Mouse (Mus musculus): ENCODE results near the gene Rnase11.
"Not testable (repeated sequence)": the region's sequence is repeated elsewhere in the genome, so short reads cannot be mapped to it uniquely, and the experiment has no call there.

Gene Rnase11

DNA sequence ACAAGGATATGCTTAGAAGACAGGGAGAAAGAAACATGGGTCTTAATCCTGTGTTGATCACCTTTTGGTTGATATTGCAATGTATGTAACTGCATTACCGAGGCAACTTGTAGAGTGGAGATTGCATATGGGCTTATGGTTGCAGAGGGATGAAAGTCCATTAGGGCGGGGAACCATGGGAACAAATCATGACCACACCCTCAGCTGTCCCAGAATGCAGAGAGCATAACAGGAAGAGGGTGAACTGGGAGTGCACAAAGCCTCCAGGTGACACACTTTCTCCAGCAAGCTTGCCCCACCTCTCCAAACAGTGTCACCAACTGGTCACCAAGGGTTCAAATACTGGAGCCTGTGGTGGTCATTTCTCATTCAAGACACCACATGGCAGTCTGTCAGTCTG is 31.1 kb upstream of the Rnase11 start:
- no peak for DNase-seq (ENCODE audit: low read depth, low spot score)

GRCm38 (mm10) chr14:51079180-51079579 is 29.2 kb upstream of the Rnase11 start:
- DNase-seq (ENCODE audit: low read depth, low spot score), result no peak

GRCm38 (mm10) chr14:51074335-51074734 is 24.4 kb upstream of the Rnase11 start, which contains the start of gene Olfr750:
Gene Olfr750, minus strand, starts transcription at chr14:51074435.
- DNase-seq (ENCODE audit: low read depth, low spot score), result no peak

- DNase-seq (ENCODE audit: low read depth, low spot score), result no peak
These were observed 19.7 kb upstream of the Rnase11 start for GRCm38 (mm10) chr14:51069617-51070016.

DNA sequence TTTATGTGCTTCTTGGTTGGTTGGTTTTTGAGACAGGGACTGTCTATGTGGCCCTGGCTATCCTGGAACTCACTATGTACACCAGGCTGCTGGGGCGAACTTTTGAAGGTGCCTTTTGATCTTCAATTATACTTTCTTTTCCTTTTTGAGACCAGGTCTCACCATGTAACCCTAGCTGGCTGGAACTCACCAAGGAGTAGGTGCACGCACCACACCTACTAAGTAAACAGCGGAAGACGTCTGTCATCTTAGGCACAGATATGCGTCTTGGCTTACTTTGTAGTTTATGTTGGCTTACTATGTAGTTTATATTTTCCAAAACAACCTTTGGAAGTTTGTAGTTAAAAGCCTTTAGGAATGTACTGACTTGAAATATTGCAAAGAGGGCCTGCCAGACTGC is 19.0 kb upstream of the Rnase11 start:
- DNase-seq (ENCODE audit: low read depth, low spot score), result no peak

DNA sequence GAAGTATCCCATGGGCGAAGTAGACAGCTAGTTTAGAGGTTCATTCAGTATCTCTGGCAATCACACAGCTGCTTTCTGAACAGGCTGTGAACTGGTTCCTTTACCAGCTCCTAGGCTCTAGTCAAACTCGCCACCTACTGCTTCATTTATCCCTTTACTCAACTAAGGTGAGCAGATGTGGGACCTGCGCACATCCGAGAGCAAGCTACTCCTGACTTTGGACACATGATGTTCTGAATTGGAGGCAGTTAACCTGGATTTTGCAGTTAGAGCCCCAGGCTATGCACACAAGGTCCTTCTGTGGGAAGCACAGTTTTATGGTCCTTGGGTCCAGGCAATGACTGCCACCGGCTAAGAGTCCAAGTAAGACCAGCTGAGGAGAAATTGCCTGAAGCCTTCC is 10.8 kb upstream of the Rnase11 start:
- DNase-seq (ENCODE audit: low read depth, low spot score), result no peak

GRCm38 (mm10) chr14:51057401-51057831 is 7.5 kb upstream of the Rnase11 start, which contains the start of gene Rnase12:
Gene Rnase12, minus strand, starts transcription at chr14:51057661.
- DNase-seq (ENCODE audit: low read depth, low spot score), result no peak

DNA sequence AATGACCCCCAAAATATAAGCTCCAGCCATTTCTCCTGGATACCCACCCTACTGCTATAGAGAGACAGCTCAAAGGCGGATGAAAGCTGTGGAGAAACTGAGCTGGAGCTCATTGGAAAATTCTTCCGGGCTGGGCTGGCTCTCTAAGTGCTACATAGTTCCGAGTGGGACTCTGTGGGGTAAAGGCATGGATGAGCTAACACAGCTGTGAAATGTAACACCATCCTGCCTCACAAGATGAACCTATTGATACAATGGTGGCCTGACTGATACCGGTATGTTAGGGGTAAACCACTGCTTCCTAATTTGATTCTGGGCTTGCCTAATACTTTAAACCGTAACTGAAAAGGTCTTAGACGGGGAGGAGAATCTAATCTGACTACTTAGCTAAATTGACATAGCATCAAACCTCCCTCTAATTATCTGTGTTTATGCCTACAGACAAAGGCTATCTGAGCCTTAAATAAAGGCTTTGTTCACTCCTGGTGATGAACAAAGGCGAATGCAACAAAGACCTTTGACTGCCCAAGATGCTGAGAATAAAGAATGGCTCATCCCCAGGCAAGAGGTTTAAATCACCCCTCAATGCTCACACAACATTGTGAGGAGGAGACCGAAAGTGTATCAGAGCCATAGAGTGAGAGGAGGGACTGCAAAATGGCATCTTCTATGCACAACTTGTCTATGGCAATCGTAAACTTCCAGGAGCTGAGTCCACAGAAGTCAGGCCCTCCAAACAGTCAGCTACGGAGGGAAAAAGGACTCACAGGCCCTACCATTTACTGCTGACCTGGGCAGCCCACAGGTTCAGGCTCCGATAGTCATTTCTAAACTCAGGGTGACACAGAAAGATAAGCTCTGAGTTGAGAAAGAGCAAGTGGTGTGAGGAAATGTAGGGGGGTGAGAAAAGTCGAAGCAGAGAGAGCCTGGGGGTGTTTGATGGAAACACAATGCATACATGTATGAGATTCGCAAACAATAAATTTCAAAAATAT is 4.6 kb upstream of the Rnase11 start:
- no peak for DNase-seq (ENCODE audit: low read depth, low spot score)

DNA sequence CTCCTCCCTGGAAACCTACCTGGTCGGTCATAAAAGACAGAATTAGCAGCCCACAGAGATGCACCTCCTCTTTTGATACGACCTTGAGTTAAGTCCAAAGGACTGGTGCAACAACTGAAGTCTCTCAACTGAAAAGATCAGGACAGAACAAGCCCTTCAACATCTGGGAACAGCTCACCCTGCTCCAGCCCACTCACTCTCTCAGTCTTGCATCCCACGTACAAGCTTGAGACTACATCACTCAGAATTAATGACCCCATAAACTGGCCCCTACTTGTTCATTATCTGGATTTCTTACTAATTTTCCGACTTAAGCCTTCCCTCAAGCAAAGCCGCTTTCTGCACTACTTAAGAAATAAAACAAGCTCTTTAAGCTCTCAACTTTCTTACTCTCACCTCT is 3.2 kb upstream of the Rnase11 start:
- no peak for DNase-seq (ENCODE audit: low read depth, low spot score)

DNA sequence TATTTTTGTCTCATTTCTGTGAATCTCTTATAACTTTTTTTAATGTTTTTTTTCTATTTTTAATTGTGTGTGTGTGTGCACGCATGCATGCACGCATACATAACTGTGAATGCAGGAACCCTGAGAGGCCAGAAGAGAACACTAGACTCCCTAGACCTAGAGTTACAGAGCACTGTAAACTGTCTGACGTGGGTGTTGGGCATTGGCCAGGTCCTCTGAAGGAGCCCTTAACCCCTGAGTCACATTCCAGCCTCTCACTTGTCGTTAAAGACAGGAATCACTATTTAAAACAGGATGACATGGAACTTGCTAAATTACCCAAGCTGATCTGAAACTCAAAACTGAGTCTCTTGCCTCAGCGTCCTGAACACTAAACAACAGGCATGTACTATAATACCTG is 2.0 kb upstream of the Rnase11 start:
- DNase-seq (ENCODE audit: low read depth, low spot score), result no peak

- no peak for DNase-seq (ENCODE audit: low read depth, low spot score)
These were observed 2.1 kb downstream of the Rnase11 start for GRCm38 (mm10) chr14:51047846-51048245.

GRCm38 (mm10) chr14:51041769-51042168 is 8.2 kb downstream of the Rnase11 start, which contains the start of gene Rnase9:
Gene Rnase9, minus strand, starts transcription at chr14:51041869.
- DNase-seq (ENCODE audit: low read depth, low spot score), result no peak

GRCm38 (mm10) chr14:51036214-51036613 is 13.7 kb downstream of the Rnase11 start:
- DNase-seq (ENCODE audit: low read depth, low spot score), result no peak

- no peak for DNase-seq (ENCODE audit: low read depth, low spot score)
These were observed 14.8 kb downstream of the Rnase11 start for GRCm38 (mm10) chr14:51035206-51035605.

DNA sequence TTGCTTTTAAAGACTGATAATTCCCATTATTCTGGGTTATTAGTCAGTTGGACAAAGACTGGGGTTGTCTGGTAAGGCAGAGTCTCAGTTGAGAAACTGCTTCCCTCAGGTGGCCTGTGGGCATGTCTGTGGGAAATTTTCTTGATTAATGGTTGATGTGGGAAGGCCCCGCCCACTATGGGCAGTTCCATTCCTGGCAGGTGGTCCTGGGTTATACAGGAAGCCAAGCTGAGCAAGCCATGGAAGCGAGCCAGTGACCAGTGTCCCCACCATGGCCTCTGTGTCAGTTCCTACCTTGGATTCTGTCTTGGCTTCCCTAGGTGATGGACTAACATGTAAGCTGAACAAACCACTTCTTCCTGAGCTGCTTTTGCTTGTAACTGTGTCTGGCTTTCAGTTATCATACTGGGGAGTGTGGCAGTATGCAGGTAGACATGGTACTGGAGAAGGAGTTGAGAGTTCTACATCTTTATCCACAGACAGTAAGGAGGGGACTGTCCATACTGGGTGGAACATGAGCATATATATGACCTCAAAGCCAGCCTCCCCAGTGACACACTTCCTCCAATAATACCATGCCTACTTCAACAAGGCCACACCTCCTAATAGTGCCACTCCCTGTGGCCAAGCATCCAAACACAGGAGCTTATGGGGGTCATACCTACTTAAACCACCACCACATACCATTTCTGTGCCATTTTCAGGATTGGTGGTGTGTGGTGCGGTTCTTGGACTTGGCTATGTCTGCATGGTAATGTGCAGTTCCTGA is 22.4 kb downstream of the Rnase11 start:
- DNase-seq (ENCODE audit: low read depth, low spot score), result no peak

- DNase-seq (ENCODE audit: low read depth, low spot score), result peak; percentile 14
These were observed 23.4 kb downstream of the Rnase11 start for GRCm38 (mm10) chr14:51026391-51027133.

DNA sequence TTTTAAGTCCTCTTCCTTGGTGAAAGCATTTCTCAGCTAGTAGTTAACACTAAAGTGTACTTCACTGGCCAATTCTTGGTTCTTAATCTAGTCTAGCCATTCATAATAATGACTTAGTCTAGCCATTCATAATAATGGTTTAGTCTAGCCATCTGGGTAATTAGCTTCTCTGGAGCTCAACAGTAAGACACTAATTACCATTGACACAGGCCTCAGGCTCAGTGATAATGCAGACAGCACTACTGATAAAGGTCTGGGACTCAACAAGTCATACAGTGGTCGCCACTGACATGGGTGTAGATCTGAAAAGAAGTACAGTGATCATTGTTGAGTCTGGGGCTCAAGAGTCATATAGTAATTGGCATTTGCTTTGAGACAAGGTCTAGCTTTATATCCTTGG is 25.1 kb downstream of the Rnase11 start:
- DNase-seq (ENCODE audit: low read depth, low spot score), result no peak

GRCm38 (mm10) chr14:51023457-51023856 is 26.5 kb downstream of the Rnase11 start:
- DNase-seq (ENCODE audit: low read depth, low spot score), result no peak

- DNase-seq (ENCODE audit: low read depth, low spot score), result no peak
These were observed 32.7 kb downstream of the Rnase11 start for GRCm38 (mm10) chr14:51017256-51017655.

- no peak for DNase-seq (ENCODE audit: low read depth, low spot score)
These were observed 34.2 kb downstream of the Rnase11 start for GRCm38 (mm10) chr14:51015780-51016179.

GRCm38 (mm10) chr14:51014724-51015123 is 35.2 kb downstream of the Rnase11 start:
- DNase-seq (ENCODE audit: low read depth, low spot score), result not testable (repeated sequence)

DNA sequence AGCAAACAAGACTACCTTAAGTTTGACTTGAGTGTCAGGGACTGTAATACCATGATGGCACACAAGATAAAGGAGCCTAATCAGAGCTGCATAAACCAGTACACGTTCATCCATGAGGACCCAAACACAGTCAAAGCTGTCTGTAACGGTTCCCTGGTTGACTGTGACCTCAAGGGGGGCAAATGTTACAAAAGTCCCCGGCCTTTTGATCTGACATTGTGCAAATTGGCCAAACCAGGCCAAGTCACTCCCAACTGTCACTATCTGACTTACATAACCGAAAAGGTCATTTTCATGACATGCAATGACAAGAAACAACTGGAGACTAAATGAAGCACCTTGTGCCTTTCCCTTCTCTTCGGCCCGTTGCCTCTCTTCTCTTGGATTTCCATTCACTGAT is 40.4 kb downstream of the Rnase11 start:
- no peak for DNase-seq (ENCODE audit: low read depth, low spot score)

All from brain, embryonic 18.5 days (tissue).